ENCODE assay signal across 8 mouse cellular contexts in genomic region chr7:110613381-110614132, GRCm38 (mm10). TPM values are rescaled to one million over a fixed set of nuclear protein-coding genes. Genes with fewer than 3 reads are reported as not detected.
DNase-seq lines count a peak whose midpoint lies in the region; ATAC-seq lines count a peak whose summit lies in the region.

No protein-coding gene starts in this region.

- ATAC-seq in intestine, embryonic 16.5 days = peak; percentile 0; the same call in 1 of the 2 replicates
- ATAC-seq in neural tube, embryonic 14.5 days (ENCODE audit: low read depth) = peak; percentile 42

- H3K4me1 ChIP-seq in intestine, embryonic 16.5 days (ENCODE audit: control insufficient read depth, insufficient read depth, low read length) = peaks cover 21% of the 10 kb centered on the region
- 0 out of 2 replicates have a peak, but pooled peaks cover 3% of the 10 kb centered on the region for H3K4me1 ChIP-seq in neural tube, embryonic 14.5 days (ENCODE audit: control insufficient read depth, insufficient read depth, low read length)

- H3K27ac ChIP-seq in intestine, embryonic 16.5 days (ENCODE audit: low read length) = peak overlapping the region; percentile 100
- peak overlapping the region; percentile 98 for H3K27ac ChIP-seq in neural tube, embryonic 14.5 days (ENCODE audit: low read depth, low read length)

- peak; percentile 35 for DNase-seq in cerebellum, adult 9-11 months
- no peak for DNase-seq in cerebellum, postnatal 14 days
- peak; percentile 11 for DNase-seq in thymus, postnatal 25 days
- no peak for DNase-seq in thymus, postnatal 14 days
- DNase-seq in urinary bladder, postnatal 14 days (ENCODE audit: low spot score) = no peak
- DNase-seq in adrenal gland, postnatal 4 days (ENCODE audit: low spot score in 2 of 2) = no peak

- H3K4me2 ChIP-seq in intestine, embryonic 16.5 days (ENCODE audit: low read depth, low read length) = peak overlapping the region; percentile 74
- H3K4me2 ChIP-seq in neural tube, embryonic 14.5 days (ENCODE audit: low read depth, low read length) = peak overlapping the region; percentile 84

- H3K9me3 ChIP-seq in intestine, embryonic 16.5 days (ENCODE audit: control insufficient read depth, low read length) = no peaks in the 10 kb centered on the region
- no peaks in the 10 kb centered on the region for H3K9me3 ChIP-seq in neural tube, embryonic 14.5 days (ENCODE audit: control insufficient read depth, low read length)

- 5% methylated on average over 17 of the region's 17 CpGs for WGBS in intestine, embryonic 16.5 days
- WGBS in neural tube, embryonic 14.5 days = 2% methylated on average over 17 of the region's 17 CpGs

- no peaks in the 10 kb centered on the region for H3K27me3 ChIP-seq in intestine, embryonic 16.5 days (replicated peaks; ENCODE audit: control insufficient read depth, insufficient read depth, low read length)
- no peaks in the 10 kb centered on the region for H3K27me3 ChIP-seq in neural tube, embryonic 14.5 days (ENCODE audit: control insufficient read depth, insufficient read depth, low read length)

- no peaks in the 10 kb centered on the region for H3K36me3 ChIP-seq in intestine, embryonic 16.5 days (ENCODE audit: control insufficient read depth, insufficient read depth, low read length)
- no peaks in the 10 kb centered on the region for H3K36me3 ChIP-seq in neural tube, embryonic 14.5 days (ENCODE audit: control insufficient read depth, insufficient read depth, low read length)

- H3K4me3 ChIP-seq in intestine, embryonic 16.5 days (ENCODE audit: low read length) = peak overlapping the region; percentile 91
- H3K4me3 ChIP-seq in neural tube, embryonic 14.5 days (ENCODE audit: low read depth, low read length) = peak overlapping the region; percentile 96

- peak overlapping the region; percentile 95 for H3K9ac ChIP-seq in intestine, embryonic 16.5 days (ENCODE audit: low read depth, low read length)
- peak overlapping the region; percentile 95 for H3K9ac ChIP-seq in neural tube, embryonic 14.5 days (replicated peaks; ENCODE audit: low read depth, low read length)

RNA-seq across cellular contexts. Expression of gene Sbf2, which starts 1.2 kb away (rescaled TPM):
- 24.7 and 26.6 TPM in 2 replicates for polyA plus RNA-seq in intestine, embryonic 16.5 days (2015; fragmentation: Nextera tagmentation; extraction: Ambion mirVana)
- polyA plus RNA-seq in neural tube, embryonic 14.5 days (2014; fragmentation: Nextera tagmentation; extraction: Ambion mirVana) = 66.5 and 83.1 TPM in 2 replicates
- total RNA-seq in adrenal gland, postnatal 4 days (2021) = 10 to 100 TPM; 73.6 to 76.2 TPM

RNA-seq across cellular contexts. Expression of gene Adm, which starts 13.9 kb away (rescaled TPM):
- polyA plus RNA-seq in intestine, embryonic 16.5 days (2015; fragmentation: Nextera tagmentation; extraction: Ambion mirVana) = 5.4 and 5.8 TPM in 2 replicates
- 2.0 and 2.1 TPM in 2 replicates for polyA plus RNA-seq in neural tube, embryonic 14.5 days (2014; fragmentation: Nextera tagmentation; extraction: Ambion mirVana)
- 10 to 100 TPM; 26.9 to 28.0 TPM for total RNA-seq in adrenal gland, postnatal 4 days (2021)

Comparison
In these comparisons a context has a peak if more than half of its experiments do, and no peak if none do; other contexts are left out.
1. DNase-seq: peak in cerebellum, adult 9-11 months (single experiment) and thymus, postnatal 25 days (single experiment); none in cerebellum, postnatal 14 days (0 of 2), thymus, postnatal 14 days (single experiment), urinary bladder, postnatal 14 days (single experiment) and adrenal gland, postnatal 4 days (0 of 2).